Mouse (Mus musculus): ENCODE measurements around the gene Tmed8. TPM values are rescaled to one million over a fixed set of nuclear protein-coding genes. Genes with fewer than 3 reads are reported as not detected.
A peak's percentile ranks its signal among the peaks of the same experiment; 100 is the strongest.
"Not testable (repeated sequence)": the region's sequence is repeated elsewhere in the genome, so short reads cannot be mapped to it uniquely, and the experiment has no call there.

Tmed8 gene
- polyA plus RNA-seq, 1 experiment: 0.89 TPM

GRCm38 (mm10) chr12:87160310-87160709 lies 39.9 kb downstream of the Tmed8 start:
- H3K27me3 ChIP-seq (ENCODE audit: control insufficient read depth, insufficient read depth, low read length): no peaks in the 10 kb centered on the region
- 81% methylated on average over 1 of the region's 1 CpGs for WGBS
- H3K36me3 ChIP-seq (ENCODE audit: control insufficient read depth, insufficient read depth, low read length): peaks cover 10% of the 10 kb centered on the region
- TF ChIP-seq POLR2A (IDR thresholded peaks at IDR 0.05; ENCODE audit: low read depth, low read length): no peak
- no peak for TF ChIP-seq CTCF (IDR thresholded peaks at IDR 0.05; ENCODE audit: extremely low read depth, insufficient read length, insufficient replicate concordance, low read depth, low read length)
- H3K4me3 ChIP-seq (ENCODE audit: low read depth, low read length): no peak overlapping the region
- no peaks in the 10 kb centered on the region for H3K4me1 ChIP-seq (ENCODE audit: control insufficient read depth, insufficient read depth, insufficient read length, low read length)
- H3K27ac ChIP-seq (ENCODE audit: insufficient read depth, low read depth, low read length): no peak overlapping the region

GRCm38 (mm10) chr12:87158099-87158498 lies 42.2 kb downstream of the Tmed8 start:
- no peak overlapping the region for H3K4me3 ChIP-seq (ENCODE audit: low read depth, low read length)
- 42% methylated on average over 7 of the region's 7 CpGs for WGBS

GRCm38 (mm10) chr12:87157361-87157760 lies 42.9 kb downstream of the Tmed8 start:
- Histone ChIP-seq H3K27ac (ENCODE audit: insufficient read depth, low read depth, low read length) (no peak overlapping the region), H3K27me3 (ENCODE audit: control insufficient read depth, insufficient read depth, low read length) (no peaks in the 10 kb centered on the region), H3K36me3 (ENCODE audit: control insufficient read depth, insufficient read depth, low read length) (peaks cover 6% of the 10 kb centered on the region), H3K4me3 (ENCODE audit: low read depth, low read length) (no peak overlapping the region), H3K4me1 (ENCODE audit: control insufficient read depth, insufficient read depth, insufficient read length, low read length) (no peaks in the 10 kb centered on the region)
- TF ChIP-seq CTCF (IDR thresholded peaks at IDR 0.05; ENCODE audit: extremely low read depth, insufficient read length, insufficient replicate concordance, low read depth, low read length): no peak
- no peak for TF ChIP-seq POLR2A (IDR thresholded peaks at IDR 0.05; ENCODE audit: low read depth, low read length)
- WGBS: 46% methylated on average over 4 of the region's 4 CpGs

More at GRCm38 (mm10) chr12:87158099-87158498, 42.2 kb downstream of the Tmed8 start:
- Histone ChIP-seq H3K36me3 (ENCODE audit: control insufficient read depth, insufficient read depth, low read length) (peaks cover 6% of the 10 kb centered on the region), H3K27me3 (ENCODE audit: control insufficient read depth, insufficient read depth, low read length) (no peaks in the 10 kb centered on the region), H3K27ac (ENCODE audit: insufficient read depth, low read depth, low read length) (no peak overlapping the region), H3K4me1 (ENCODE audit: control insufficient read depth, insufficient read depth, insufficient read length, low read length) (no peaks in the 10 kb centered on the region)
- no peak for TF ChIP-seq CTCF (IDR thresholded peaks at IDR 0.05; ENCODE audit: extremely low read depth, insufficient read length, insufficient replicate concordance, low read depth, low read length)
- no peak for TF ChIP-seq POLR2A (IDR thresholded peaks at IDR 0.05; ENCODE audit: low read depth, low read length)

DNA sequence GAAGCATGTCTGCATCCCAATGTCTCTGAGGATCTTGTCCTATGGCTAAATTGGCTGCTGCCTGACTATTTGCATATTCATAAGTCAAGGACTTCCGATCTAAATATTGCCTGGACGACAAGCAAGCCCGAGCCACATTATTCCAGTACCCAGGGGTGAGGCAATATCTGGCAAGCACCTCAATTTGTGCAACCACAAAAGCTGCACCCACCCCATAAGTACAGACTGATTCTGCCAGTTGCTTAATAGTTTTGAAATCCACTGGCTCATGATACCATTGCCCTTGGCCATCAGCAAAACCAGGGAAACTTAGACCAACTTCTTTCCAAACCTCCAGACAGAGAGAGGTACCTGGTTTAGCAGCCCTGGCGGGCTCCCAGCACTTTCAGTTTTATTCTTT lies 45.8 kb downstream of the Tmed8 start:
- H3K27ac ChIP-seq (ENCODE audit: insufficient read depth, low read depth, low read length); H3K4me3 ChIP-seq (ENCODE audit: low read depth, low read length); H3K4me1 ChIP-seq (ENCODE audit: control insufficient read depth, insufficient read depth, insufficient read length, low read length); H3K27me3 ChIP-seq (ENCODE audit: control insufficient read depth, insufficient read depth, low read length); H3K36me3 ChIP-seq (ENCODE audit: control insufficient read depth, insufficient read depth, low read length): not testable (repeated sequence)
- WGBS: 90% methylated on average over 4 of the region's 4 CpGs

DNA sequence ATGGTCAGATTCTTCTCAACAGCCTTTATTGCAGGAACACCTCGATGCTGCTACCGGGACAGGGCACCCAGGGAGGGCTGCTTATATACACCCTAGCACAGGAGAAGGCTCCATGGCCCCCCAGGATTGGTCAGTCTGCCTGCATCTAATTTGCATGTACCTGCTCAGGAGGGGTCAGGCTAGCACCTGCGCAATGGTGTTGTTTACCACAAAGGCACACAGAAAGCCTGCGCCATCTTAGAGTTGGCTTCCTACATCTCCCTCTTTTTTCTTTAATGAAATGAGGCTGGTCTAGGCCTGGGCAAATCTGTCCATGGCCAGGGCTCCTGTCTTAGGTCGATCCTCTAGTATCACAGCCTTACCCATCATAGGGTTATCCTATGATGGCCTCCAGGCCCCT lies 50.8 kb downstream of the Tmed8 start:
- TF ChIP-seq CTCF (IDR thresholded peaks at IDR 0.05; ENCODE audit: extremely low read depth, insufficient read length, insufficient replicate concordance, low read depth, low read length) (no peak), POLR2A (IDR thresholded peaks at IDR 0.05; ENCODE audit: low read depth, low read length) (no peak)
- Histone ChIP-seq H3K27ac (ENCODE audit: insufficient read depth, low read depth, low read length) (no peak overlapping the region), H3K36me3 (ENCODE audit: control insufficient read depth, insufficient read depth, low read length) (no peaks in the 10 kb centered on the region), H3K4me1 (ENCODE audit: control insufficient read depth, insufficient read depth, insufficient read length, low read length) (no peaks in the 10 kb centered on the region; the same call in 1 of the 2 replicates), H3K27me3 (ENCODE audit: control insufficient read depth, insufficient read depth, low read length) (no peaks in the 10 kb centered on the region), H3K4me3 (ENCODE audit: low read depth, low read length) (no peak overlapping the region)
- 99% methylated on average over 5 of the region's 5 CpGs for WGBS

GRCm38 (mm10) chr12:87148136-87148535 lies 52.1 kb downstream of the Tmed8 start:
- 6% methylated on average over 15 of the region's 15 CpGs for WGBS
- peak overlapping the region; percentile 66 for H3K4me3 ChIP-seq (ENCODE audit: low read depth, low read length)
- TF ChIP-seq POLR2A (IDR thresholded peaks at IDR 0.05; ENCODE audit: low read depth, low read length) (no peak), CTCF (IDR thresholded peaks at IDR 0.05; ENCODE audit: extremely low read depth, insufficient read length, insufficient replicate concordance, low read depth, low read length) (no peak)
- no peaks in the 10 kb centered on the region for H3K36me3 ChIP-seq (ENCODE audit: control insufficient read depth, insufficient read depth, low read length)
- H3K27ac ChIP-seq (ENCODE audit: insufficient read depth, low read depth, low read length): peak overlapping the region; percentile 70
- H3K4me1 ChIP-seq (ENCODE audit: control insufficient read depth, insufficient read depth, insufficient read length, low read length): no peaks in the 10 kb centered on the region; the same call in 1 of the 2 replicates
- H3K27me3 ChIP-seq (ENCODE audit: control insufficient read depth, insufficient read depth, low read length): no peaks in the 10 kb centered on the region

DNA sequence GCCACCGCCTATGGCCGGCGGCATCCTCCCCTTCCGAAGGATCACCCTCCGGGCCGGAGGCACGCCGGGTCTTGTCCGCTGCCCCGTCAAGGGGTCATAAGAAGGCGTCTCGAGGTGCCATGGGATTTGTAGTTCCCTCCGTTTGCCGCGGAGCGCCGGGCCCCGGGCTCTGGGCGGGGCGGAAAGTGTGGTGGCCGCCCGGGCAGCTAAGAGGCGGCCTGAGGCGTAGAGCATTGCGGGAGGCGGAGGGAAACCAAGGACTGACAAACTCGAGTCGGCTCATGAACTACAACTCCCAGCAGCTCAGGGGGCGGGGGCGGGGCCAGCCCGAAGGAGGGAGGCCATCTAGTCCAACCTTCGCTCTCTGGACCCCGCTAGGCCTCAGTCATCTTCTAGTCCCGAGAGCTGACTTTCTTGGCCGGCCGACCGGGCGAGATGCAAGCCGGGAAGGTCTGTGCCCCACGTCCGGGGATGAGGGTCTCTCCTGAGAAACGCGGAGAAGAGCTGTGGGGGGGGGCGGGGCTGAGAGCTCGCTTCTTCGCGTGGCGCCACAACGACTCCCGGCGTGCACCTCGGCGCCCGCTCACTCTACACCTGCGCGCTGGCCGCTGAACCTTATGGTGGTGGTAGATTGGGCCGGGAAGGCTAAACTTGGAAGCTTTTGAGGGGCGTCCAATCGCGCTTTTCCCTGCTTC lies 52.7 kb downstream of the Tmed8 start, which contains the start of gene Pomt2:
Gene Pomt2, minus strand, starts transcription at position 574 of the 695 bp plus-strand sequence.
- Histone ChIP-seq H3K36me3 (ENCODE audit: control insufficient read depth, insufficient read depth, low read length) (no peaks in the 10 kb centered on the region), H3K4me3 (ENCODE audit: low read depth, low read length) (peak within 1 kb of the TSS; percentile 66), H3K27ac (ENCODE audit: insufficient read depth, low read depth, low read length) (peak within 1 kb of the TSS; percentile 70), H3K27me3 (ENCODE audit: control insufficient read depth, insufficient read depth, low read length) (no peaks in the 10 kb centered on the region), H3K4me1 (ENCODE audit: control insufficient read depth, insufficient read depth, insufficient read length, low read length) (no peaks in the 10 kb centered on the region; the same call in 1 of the 2 replicates)
- 1% methylated on average over 61 of the region's 61 CpGs for whole genome bisulfite sequencing
- TF ChIP-seq CTCF (IDR thresholded peaks at IDR 0.05; ENCODE audit: extremely low read depth, insufficient read length, insufficient replicate concordance, low read depth, low read length) (no peak), POLR2A (IDR thresholded peaks at IDR 0.05; ENCODE audit: low read depth, low read length) (peak; percentile 54; the same call in 1 of the 2 replicates)
